Comparison of ENCODE assay signal across 13 mouse cellular contexts in the genomic region with DNA sequence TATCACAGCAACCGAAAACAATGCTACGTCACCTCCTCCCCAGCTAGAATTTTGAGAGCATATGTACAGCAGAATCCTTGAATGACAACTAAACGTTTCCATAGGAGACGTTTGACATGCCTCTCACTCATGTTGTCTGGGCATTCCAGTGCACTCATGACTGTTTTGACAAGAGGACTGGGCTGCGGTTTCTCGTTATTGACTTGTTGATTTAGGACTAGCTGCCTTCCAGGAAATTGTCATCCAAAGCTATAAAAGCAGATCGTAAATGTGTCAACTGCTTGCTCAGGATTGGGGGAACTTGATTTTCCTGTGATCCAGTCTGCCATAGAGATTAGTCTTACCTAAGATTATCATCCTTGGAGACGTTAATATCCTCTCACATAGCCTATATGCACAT.
"Had no signal": no experiment of that assay in that cellular context is flagged by ENCODE, and none has a peak within 500 bp of the region (broad histone marks: within the 10 kb centered on the region; RNA-seq: fewer than 3 reads in every experiment).

No protein-coding gene starts in this region.

- DNase-seq: kidney, adult 11 months; kidney, adult 9 months; kidney, postnatal 25 days; lung, postnatal 14 days; retina, postnatal 1 day; right cerebral cortex, postnatal 25 days; thymus, postnatal 4 days had no signal

- H3K9me3 ChIP-seq: limb, embryonic 15.5 days; liver, embryonic 12.5 days; lung, embryonic 15.5 days; midbrain, embryonic 13.5 days; neural tube, embryonic 12.5 days had no signal

- H3K4me2 ChIP-seq: limb, embryonic 15.5 days; liver, embryonic 12.5 days; lung, embryonic 15.5 days; midbrain, embryonic 13.5 days; neural tube, embryonic 12.5 days had no signal

- H3K9ac ChIP-seq: limb, embryonic 15.5 days; liver, embryonic 12.5 days; lung, embryonic 15.5 days; midbrain, embryonic 13.5 days; neural tube, embryonic 12.5 days had no signal

- H3K4me1 ChIP-seq: limb, embryonic 15.5 days; liver, embryonic 12.5 days; neural tube, embryonic 12.5 days had no signal

- ATAC-seq: liver, embryonic 12.5 days; midbrain, embryonic 13.5 days had no signal

- H3K27ac ChIP-seq: limb, embryonic 15.5 days; liver, embryonic 12.5 days; lung, embryonic 15.5 days; midbrain, embryonic 13.5 days; neural tube, embryonic 12.5 days had no signal

- H3K36me3 ChIP-seq: limb, embryonic 15.5 days; liver, embryonic 12.5 days; lung, embryonic 15.5 days; midbrain, embryonic 13.5 days; neural tube, embryonic 12.5 days had no signal

- H3K27me3 ChIP-seq: limb, embryonic 15.5 days; liver, embryonic 12.5 days; lung, embryonic 15.5 days; midbrain, embryonic 13.5 days; neural tube, embryonic 12.5 days had no signal

- H3K4me3 ChIP-seq: limb, embryonic 15.5 days; liver, embryonic 12.5 days; lung, embryonic 15.5 days; midbrain, embryonic 13.5 days; myocyte; neural tube, embryonic 12.5 days had no signal
